Mouse (Mus musculus) embryo, embryonic 11 days (tissue): ENCODE measurements around the gene Utrn.

Source experiments
- DNase-seq: peaks from one replicate; pipeline ENCODE4 v3.0.0-alpha.2; 2015

Gene Utrn

DNA sequence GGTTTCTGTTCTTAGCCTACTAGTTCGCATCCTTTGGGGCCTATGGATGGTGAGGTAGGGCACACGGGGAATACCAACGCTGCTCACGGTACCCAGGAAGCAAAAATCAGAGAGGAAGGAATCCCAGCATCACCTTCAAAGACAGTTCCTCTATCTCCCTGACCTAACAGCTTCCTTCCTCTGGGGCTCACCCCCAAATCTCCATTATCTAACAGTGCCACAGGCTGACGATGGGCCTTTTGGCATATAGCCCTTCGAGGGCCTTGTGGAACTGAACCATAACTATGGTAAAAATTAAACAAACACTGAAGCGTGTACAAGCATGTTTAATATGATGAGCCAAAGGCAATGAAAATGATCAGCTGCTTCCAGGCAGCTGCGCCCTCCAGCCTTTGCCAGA, 37.0 kb downstream of the Utrn start:
- no peak for DNase-seq

DNA sequence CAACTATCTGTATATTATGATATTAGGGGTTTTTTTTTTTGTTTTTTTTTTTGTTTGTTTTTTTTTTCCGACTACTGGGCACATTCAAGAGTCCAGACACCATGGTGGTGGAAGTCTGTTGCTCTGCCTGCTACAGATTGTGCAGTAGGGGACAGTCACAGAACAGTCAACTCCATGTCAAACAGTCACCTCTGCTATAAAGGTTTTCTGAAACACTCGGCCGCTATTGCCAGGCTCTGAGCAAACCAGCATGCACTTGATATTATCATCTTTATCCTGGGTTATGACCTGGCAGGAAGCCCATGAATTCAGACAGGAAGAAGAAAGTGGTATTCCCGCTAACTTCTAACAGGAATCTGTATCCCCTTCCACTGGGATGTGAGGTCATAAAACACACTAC, 41.4 kb downstream of the Utrn start:
- no peak for DNase-seq

DNA sequence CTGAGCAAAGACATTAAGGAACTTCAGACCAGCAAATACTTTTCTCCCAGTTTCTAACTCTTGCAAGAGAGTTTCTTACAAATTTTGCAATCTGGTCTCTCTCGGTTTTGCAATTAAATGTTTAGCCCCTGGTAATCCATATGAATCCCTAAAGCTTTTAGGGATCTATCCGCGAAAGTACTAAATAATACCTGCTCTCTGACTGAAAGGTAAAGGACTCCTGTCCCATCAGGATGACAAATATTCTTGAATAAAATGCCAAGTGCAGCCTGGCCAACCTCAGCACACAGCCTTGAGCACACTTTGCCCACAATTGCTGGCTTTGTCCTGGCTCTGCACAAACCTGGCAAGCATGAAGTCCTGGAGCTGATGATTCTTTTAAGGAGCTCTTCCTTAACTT, 41.9 kb downstream of the Utrn start:
- no peak for DNase-seq

DNA sequence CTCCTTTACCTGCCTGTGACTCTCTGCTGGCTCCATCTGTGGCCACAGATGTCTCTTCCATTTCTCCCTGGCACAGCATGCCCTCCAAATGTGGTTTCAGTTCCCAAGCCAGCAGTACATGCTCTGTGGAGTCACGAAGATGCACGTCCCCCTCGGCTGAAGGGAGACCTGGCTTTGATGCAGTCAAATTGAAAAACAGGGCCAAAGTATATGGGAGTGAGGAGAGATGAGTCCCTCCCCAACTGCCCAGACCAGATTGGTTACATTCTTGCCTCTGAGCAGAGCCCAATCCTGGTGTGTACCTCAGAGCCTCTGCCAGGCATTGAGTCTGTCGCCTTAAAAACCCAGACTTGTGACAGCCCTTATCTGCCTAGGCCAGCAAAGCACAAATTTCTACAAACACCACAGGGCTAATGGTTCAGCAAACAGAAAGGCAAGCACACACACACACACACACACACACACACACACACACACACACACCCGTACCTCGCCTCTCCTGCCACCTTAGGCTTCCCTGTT, 42.3 kb downstream of the Utrn start:
- DNase-seq: no peak

DNA sequence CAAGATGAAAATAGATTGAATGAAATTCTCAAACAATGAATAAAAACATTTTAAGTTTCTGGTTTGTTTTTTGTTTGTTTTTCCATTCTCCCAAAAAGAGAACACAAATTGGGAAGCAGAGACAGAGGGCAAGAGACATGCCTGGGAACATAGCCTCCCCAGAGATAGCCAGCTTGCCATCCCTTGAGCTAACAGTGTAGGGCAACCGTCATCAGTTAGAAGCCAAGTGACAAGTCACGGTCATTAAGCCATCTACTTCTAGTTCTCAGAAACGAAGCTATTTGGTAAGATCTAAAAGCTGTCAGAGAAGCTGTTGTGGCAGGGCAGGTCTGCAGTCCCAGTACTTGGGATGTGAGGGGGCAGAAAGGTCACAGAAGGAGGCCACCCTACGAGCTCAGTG, 44.8 kb downstream of the Utrn start:
- DNase-seq: no peak

DNA sequence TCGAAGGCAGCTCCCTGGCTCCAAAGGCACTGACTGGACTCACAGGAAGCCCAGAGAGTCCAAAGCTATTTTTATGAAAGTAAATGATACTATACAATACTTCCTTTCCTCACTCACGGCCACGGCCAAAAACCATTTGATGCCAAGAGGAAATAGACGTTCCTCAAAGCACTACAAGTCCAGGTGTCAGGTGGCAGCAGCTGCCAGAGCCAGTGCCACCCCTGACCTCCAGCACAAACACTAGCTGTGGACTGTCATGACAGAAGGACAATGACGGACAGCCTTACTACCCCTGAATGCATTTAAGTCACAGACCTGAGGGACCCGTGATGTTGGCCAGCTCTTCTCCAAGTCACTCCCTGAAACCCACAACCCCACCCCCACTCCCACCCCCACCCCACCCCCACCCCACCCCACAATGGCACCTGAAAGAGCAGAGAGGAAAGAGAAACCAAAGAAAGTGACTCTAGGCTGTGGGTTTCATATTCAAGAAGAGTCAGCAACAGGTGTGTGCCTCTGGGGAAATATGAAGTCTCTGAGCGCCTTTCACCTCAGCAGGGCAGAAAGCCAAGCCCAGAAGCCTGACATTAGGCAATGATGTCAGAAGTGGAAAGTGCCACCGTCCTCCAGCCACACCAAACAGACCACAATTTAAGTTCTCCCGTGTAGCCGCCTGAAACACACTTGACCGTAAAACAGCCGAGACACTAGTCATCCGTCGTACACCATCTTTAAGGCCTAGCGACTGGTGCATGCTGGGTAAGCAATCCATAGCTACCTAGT, 45.5 kb downstream of the Utrn start:
- DNase-seq: no peak

DNA sequence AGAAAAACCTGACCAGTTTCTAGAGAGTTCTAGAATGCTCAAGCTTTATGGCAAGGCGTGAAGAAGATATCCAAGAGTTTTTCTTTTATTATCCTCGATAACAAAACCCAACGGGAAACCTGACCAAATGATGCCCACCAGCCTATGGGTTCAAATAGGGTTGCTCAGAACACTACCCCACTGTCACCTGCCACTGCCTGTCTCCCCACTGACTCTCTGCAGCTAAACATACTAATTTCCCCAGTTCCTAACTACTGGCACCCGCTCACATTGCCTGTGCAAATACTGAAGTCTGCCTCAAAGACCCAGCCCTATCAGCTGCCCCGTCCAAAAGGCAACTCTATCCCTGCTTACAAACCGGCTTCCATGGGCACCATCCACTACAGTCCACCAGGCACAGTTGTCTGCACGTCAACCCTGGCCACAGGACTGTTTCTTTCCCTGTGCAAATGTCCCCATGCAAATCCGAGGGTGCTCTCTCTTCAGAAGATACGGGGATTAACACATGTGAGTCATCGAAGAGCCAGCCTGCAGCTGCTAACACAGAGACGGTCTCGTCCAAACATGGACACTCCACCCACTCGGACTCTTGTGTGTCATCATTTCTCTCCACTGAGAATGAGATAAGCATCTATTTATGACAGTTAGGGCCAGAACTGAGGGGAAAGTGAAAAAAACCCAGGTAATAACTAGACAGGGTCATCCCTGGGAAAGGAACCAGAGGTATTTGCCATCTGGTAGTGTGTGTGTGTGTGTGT, 48.0 kb downstream of the Utrn start:
- no peak for DNase-seq

DNA sequence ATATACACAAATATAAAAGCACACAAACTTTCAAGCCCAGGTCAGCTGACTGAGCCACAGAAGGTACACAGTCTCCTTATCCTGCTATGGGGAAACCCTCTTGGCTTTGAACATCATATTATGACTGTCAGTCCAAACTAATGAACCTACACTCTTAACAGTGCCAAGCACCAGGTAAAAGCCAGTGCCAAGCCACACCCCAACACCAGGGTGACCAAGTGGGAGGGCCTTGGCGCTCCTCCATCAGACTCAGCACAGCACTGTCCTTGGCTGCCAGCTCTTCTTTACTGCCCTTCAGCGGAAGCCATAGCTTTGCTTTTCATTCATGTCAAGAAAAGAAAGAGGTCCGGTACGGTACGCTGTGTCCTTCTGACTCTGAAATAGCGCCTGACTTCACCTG, 51.8 kb downstream of the Utrn start:
- no peak for DNase-seq

DNA sequence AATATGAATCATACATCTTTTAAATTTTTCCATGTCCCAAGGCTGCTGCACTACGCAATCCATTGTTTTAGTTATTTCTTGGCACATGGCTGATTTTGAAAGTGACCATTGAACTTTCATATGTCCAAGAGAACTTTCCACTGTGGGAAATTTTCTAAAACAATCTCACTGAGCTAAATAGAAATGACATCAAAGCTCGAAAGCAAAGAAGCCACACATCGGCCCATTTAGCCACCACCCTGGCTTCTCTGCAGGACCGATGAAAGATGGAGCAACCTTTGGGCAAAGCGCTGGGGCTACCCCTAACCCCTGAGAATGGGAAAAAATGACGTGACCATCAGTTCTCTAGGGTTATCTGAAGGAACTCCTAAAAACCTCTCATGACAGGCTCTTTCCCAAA, 52.6 kb downstream of the Utrn start:
- DNase-seq: no peak

DNA sequence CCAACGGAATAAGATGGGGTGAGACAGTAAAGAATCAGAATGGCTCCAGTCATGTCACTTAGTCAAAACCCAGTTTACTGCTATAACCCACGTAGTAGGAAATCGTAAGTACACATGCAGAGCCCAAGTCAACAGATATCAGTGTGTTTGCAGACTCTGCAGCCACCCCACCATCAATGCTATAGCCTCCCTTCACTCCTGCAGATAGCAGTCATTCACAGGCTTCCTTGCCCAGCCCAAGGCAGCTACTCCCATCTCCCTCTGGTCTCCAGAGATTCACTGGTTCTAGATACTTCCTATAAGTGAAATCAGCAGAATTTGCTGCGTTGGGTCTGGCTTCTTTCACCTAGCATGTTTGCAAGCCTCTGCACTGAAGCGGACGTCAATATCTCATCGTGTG, 54.8 kb downstream of the Utrn start:
- no peak for DNase-seq

DNA sequence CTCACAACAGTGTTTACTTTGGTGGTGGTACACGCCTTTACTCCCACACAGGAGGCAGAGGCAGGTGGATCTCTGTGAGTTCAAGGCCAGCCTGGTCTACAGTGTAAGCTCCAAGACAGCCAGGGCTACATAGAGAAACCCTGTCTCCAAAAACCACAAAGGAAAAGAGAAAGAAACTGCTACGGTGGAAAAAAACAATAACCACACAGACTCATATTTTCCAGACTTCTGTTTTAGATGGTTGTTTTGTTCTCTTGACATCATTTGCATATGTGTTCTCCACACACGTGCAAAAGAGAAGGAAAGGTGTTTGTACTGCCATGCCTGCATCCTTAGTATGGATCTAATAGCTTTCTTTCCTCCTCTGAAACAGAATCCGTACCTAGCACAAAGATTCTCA, 55.3 kb downstream of the Utrn start:
- no peak for DNase-seq

DNA sequence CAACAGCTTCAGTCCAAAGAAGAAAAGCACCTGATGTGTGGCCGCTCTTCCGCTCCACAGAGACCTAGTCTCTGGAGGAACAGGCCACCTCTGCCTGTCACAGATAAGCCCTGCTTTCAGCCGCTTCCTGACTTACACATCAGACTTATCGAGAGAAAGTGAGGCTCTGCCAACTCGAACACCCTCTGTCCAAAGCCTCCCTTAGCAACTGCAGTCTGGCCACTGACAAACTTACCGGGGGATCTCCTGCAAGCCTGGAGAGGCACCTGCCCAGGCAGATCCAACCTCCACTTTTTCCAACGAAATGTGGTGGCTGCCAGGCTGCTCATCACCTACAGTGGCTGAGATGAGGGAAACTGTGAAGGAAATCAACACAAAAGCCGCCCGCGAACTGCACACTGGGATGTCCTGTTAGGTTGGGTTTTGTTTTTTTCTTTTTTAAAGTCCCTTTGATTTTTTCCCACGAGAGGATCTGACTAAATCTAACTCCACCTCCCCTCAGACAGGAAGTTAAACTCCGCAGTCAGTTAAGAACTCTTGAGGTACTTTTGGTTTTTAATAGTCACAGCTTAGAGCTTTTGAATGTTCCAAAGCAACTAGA, 55.9 kb downstream of the Utrn start:
- no peak for DNase-seq

DNA sequence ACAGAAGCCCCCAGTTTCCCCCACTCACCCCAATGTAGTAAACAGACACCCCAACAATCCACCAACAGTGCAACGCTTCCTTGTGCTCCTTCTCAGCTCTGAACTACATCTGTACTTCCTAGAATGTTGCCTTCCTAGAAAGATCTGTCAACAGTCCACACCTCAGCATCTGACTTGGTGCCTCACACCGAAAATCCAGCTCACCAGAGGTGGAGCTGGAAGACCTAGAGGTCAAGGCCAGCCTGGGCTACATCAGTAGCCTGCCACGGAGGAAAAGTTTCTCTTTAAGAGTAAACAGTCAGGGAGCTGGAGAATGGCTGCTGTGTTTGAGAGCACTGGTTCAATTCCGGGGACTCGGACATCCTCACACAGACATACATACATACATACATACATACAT, 56.5 kb downstream of the Utrn start:
- DNase-seq: no peak

DNA sequence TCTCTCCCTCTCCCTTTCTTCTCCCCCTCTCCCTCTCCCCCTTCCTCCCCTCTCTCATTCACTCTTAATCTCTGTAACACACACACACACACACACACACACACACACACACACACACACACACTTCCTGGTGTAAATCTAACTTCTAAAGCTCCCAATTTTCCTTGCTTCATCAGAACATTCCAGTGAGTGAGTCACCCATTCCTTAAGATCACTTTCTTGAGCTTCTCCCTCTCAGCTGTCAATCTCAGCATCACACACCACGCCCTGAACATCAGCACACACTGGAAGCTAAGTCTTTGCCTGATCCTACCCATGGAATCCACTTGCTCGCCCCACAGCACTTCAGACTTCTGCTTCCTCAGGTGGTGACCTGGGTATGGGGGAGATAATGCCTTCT, 58.3 kb downstream of the Utrn start:
- DNase-seq: no peak

DNA sequence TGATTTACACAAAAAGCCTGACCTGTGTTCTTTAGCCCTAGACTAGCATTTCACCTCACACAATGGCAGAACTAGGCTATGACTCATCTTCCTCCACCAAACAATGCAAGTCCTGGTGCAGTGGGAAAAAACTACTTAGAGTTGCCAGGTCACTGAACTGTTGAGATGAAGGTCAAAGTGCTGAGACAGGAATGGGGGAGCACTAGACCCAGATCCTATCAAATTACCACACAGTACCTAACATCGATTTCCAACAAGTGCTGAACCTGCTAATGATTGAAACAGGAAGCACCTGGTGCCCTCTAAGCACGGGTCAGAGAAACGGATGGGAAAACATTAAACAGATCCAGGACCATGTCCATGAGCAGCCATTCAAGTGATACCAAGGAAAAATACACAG, 59.5 kb downstream of the Utrn start:
- peak; percentile 49 for DNase-seq

DNA sequence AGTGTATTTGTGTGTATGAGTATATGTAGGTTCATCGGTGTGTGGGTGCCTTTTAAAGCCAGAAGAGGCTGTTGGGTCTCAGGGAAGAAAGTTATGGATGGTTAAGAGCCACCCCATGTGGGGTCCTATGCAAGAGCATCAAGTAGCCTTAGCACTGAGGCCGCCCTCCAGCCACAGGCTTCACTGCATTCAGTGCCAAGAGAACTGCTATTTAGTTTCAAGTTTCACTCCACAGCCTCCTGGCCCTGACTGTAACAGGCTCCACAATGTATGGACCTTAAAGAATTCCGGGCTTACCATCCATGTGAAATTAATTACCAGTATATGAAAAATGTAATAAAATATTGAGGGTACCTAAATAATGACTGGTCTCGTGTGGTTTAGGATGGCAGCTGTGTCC, 60.7 kb downstream of the Utrn start:
- DNase-seq: no peak

DNA sequence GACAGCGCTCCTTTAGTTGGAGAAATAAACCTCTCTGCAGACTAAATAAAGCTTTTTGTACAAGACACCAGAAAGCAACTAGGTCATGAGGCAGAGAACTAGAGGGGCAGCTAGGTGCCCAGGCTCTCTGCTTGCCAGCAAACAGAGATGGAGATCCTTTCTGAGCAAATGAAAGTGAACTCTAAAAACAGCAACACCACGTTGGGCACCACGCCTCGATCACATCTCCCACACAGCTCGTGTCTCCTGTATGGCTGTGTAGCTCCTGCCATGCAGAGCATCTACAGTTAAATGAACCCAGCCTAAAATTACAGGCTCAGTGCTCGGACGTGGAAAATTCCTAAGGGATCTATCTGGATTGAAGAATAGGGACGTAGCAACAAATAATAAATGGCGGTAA, 61.5 kb downstream of the Utrn start:
- DNase-seq: no peak

DNA sequence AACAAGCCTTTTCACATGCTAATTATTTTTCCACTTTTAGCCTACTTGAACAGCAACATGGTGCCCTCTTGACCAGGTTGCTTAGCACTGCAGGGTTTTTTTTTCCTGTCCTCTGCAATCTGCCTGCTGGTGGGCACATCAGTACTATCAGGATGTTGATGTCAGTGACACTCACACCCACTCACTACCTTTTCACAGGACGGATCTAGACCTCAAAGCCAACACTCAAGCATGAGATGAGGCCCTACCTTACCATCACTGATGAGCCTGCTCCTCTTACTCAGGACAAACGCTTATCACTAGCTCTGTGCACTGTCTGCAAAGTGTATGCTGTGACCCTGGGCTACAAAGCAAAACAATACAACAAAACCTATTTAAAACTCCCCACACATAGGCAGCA, 63.3 kb downstream of the Utrn start:
- DNase-seq: no peak

DNA sequence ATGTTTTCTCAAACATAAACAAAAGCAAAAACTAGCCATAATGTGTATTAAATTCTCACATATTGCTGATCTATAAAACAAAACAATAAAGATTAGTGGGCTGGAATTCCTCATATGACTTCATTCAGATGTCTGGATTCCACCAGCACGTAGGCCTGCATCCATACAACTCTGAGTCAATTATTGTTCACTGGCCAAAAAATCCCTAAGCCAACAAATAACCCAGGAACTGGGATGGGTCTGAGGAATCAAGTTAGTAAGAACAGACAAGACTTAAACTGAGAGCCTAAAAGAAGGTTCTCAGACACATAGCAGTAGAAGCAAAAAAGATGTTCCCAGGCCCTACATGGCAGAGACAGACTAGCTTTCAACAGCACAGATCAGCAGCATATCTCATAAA, 65.2 kb downstream of the Utrn start:
- no peak for DNase-seq

DNA sequence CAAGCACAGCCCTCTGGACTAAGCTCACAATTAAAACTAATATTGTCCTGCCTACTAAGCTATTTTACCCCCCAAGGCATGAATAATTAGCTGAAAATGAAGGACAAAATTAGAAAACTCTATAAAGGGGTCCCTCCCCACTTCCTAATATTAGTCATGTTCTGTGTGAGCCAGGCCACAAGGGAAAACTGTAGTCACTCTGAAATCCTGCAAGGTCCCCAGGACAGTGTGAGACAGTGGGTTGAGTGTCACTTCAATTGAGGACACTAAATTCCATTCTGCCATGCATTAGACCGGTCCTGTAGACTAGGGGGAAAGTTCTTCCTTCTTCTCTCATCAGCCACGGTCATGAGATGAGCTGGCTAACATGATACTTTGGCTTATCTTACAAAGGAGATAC, 69.7 kb downstream of the Utrn start:
- no peak for DNase-seq

DNA sequence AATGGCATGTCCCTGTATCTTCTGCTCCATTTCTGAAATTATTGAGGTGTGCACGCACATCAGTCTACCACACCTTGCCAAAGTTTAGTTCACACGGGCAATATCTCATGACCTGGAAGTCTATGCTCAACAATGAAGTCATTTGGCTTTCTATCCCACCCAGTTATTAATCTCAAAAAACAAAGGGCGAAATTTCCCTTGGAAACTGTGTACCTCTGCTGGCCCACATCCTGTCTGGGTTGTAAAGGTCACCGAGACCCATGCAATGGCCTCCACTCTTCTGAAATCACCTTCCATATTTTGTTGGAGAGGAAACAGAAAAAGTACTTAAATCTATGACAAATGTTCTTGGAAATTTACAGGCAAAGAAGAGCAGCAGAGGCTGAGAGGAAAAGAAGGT, 70.9 kb downstream of the Utrn start:
- DNase-seq: no peak

DNA sequence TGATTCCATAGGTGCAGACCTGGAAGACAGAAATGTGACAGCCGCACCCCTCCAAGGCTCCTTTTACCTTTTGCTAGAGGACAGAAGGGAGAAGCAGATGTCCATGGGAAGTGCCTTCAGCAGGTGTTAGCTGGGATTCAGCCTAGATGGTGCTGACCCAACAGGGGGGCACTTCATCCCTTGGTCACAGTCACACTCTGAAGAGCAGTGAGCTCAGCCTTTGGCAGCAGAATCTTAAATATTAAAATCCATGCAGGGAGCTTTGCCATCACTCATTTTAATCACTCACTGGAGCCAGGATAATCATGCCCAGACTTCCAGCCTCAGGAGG, 72.7 kb downstream of the Utrn start:
- DNase-seq: no peak

DNA sequence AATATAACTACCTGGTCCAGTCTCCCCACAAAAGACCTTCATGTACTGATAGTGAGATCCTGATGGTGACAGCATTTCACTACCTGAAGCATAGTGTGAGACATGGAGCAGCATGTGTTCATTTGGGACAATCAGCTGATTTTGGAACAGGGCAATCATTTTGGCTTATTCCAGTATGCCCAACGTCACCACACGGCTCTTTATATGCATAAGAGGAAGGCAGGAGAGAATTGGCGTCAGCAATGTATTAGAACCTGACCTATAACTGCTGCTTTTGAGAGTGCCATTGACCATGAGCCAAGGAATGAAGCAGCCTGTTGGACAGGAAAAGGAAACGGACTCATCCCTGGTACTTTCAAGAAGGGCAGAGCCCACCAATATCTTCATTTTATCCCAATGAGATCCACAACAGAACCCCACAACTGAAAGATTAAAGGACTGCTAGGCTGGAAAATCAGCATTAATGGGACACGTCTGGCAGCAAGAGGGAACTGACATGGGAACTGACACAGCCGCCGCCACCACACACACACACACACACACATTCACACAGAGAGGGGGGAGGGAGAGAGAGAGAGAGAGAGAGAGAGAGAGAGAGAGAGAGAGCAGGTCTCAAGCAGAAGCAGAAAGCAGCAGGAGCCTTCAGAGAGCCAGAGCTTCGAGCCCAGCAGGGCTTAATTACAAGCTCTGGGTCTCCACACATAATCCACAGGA, 73.2 kb downstream of the Utrn start:
- DNase-seq: no peak

DNA sequence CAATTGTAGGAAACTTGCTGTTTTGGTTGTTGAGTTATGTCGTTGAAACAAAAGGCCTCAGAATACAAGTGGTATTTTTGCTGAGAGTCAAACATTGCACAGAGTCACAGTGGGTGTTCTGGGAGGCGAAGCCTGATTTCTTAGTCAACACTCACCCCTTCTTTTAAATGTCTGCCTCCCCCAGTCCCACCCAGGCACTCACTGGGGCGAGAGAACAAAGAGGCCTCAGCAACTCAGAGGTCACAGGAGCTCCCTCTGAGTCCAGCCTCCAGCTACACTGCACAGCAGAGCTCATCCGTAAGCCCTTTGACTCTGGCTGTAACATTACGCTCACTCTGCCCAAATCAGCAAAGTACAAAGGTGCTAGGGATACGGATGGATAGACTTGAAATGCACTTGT, 77.1 kb downstream of the Utrn start:
- DNase-seq: peak; percentile 67
